Mouse (Mus musculus): ENCODE measurements around the gene Akt3. TPM values are rescaled to one million over a fixed set of nuclear protein-coding genes. Genes with fewer than 3 reads are reported as not detected.

Akt3 gene
- total RNA-seq, 2 experiments from 2014 or later, result 39.3 to 49.0 TPM

GRCm38 (mm10) chr1:177013313-177013712, 244.7 kb downstream of the Akt3 start:
- ATAC-seq (replicated peaks; ENCODE audit: poor library complexity), result no peak

- ATAC-seq (replicated peaks; ENCODE audit: poor library complexity), result no peak
Observed at GRCm38 (mm10) chr1:177012774-177013173, 245.2 kb downstream of the Akt3 start.

GRCm38 (mm10) chr1:177011688-177012087, 246.3 kb downstream of the Akt3 start:
- ATAC-seq (replicated peaks; ENCODE audit: poor library complexity), result no peak

GRCm38 (mm10) chr1:177010607-177011302, 247.2 kb downstream of the Akt3 start:
- no peak for ATAC-seq (replicated peaks; ENCODE audit: poor library complexity)

- ATAC-seq (replicated peaks; ENCODE audit: poor library complexity), result no peak
Observed at GRCm38 (mm10) chr1:177010041-177010440, 248.0 kb downstream of the Akt3 start.

- ATAC-seq (replicated peaks; ENCODE audit: poor library complexity), result peak; percentile 65
Observed at GRCm38 (mm10) chr1:177008777-177009176, 249.2 kb downstream of the Akt3 start.

GRCm38 (mm10) chr1:177007405-177007804, 250.6 kb downstream of the Akt3 start:
- no peak for ATAC-seq (replicated peaks; ENCODE audit: poor library complexity)

GRCm38 (mm10) chr1:177004041-177004741, 253.8 kb downstream of the Akt3 start:
- no peak for ATAC-seq (replicated peaks; ENCODE audit: poor library complexity)

GRCm38 (mm10) chr1:177002951-177003350, 255.1 kb downstream of the Akt3 start:
- ATAC-seq (replicated peaks; ENCODE audit: poor library complexity), result no peak

- ATAC-seq (replicated peaks; ENCODE audit: poor library complexity), result peak; percentile 19; the same call in 1 of the 2 replicates
Observed at GRCm38 (mm10) chr1:176999011-176999410, 259.0 kb downstream of the Akt3 start.

GRCm38 (mm10) chr1:176997711-176998689, 260.0 kb downstream of the Akt3 start:
- no peak for ATAC-seq (replicated peaks; ENCODE audit: poor library complexity)

GRCm38 (mm10) chr1:176997254-176997653, 260.7 kb downstream of the Akt3 start:
- ATAC-seq (replicated peaks; ENCODE audit: poor library complexity), result no peak

- ATAC-seq (replicated peaks; ENCODE audit: poor library complexity), result peak; percentile 61
Observed at GRCm38 (mm10) chr1:176996630-176997201, 261.3 kb downstream of the Akt3 start.

- ATAC-seq (replicated peaks; ENCODE audit: poor library complexity), result no peak
Observed at GRCm38 (mm10) chr1:176996166-176996565, 261.8 kb downstream of the Akt3 start.

GRCm38 (mm10) chr1:176995419-176995775, 262.6 kb downstream of the Akt3 start:
- no peak for ATAC-seq (replicated peaks; ENCODE audit: poor library complexity)

- ATAC-seq (replicated peaks; ENCODE audit: poor library complexity), result no peak
Observed at GRCm38 (mm10) chr1:176994707-176995418, 263.1 kb downstream of the Akt3 start.

GRCm38 (mm10) chr1:176994087-176994486, 263.9 kb downstream of the Akt3 start:
- peak; percentile 27 for ATAC-seq (replicated peaks; ENCODE audit: poor library complexity)

- peak; percentile 49 for ATAC-seq (replicated peaks; ENCODE audit: poor library complexity)
Observed at GRCm38 (mm10) chr1:176993141-176994010, 264.6 kb downstream of the Akt3 start.

- no peak for ATAC-seq (replicated peaks; ENCODE audit: poor library complexity)
Observed at GRCm38 (mm10) chr1:176992517-176992916, 265.5 kb downstream of the Akt3 start.

All from megakaryocyte progenitor cell, adult 5-6 weeks (primary cell).